Mouse (Mus musculus) kidney, adult 2 months (tissue): ENCODE measurements around the gene 1700013G24Rik. TPM values are rescaled to one million over a fixed set of nuclear protein-coding genes. Genes with fewer than 3 reads are reported as not detected.
A peak's percentile ranks its signal among the peaks of the same experiment; 100 is the strongest.

Experiments
- DNase-seq: peaks from one replicate; pipeline ENCODE4 v3.0.0; 2021
- H3K27ac ChIP-seq: fragments of 200-500 bp; 2 replicates; pipeline ENCODE4 v1.5.1; 2012; ENCODE audit warnings: low read depth, low read length, control low read depth, inconsistent platforms; ENCODE audit not compliant: insufficient read depth
- H3K27me3 ChIP-seq: fragments of 200-500 bp; replicated peaks from 2 replicates; pipeline ENCODE4 v1.6.1; 2012; ENCODE audit warnings: mild to moderate bottlenecking, moderate library complexity, low read length, inconsistent platforms; ENCODE audit not compliant: control insufficient read depth, insufficient read depth
- H3K36me3 ChIP-seq: fragments of 200-500 bp; 2 replicates; pipeline ENCODE4 v1.6.1; 2012; ENCODE audit warnings: mild to moderate bottlenecking, moderate library complexity, low read length, inconsistent platforms; ENCODE audit not compliant: control insufficient read depth, insufficient read depth
- H3K4me1 ChIP-seq: fragments of 200-500 bp; 2 replicates; pipeline ENCODE4 v1.6.1; 2011; ENCODE audit warnings: low read length; ENCODE audit not compliant: control insufficient read depth, insufficient read depth
- H3K4me3 ChIP-seq: fragments of 200-500 bp; 2 replicates; pipeline ENCODE4 v1.5.1; 2011; ENCODE audit warnings: mild to moderate bottlenecking, low read depth, low read length, control low read depth; ENCODE audit not compliant: insufficient read depth
- CTCF ChIP-seq: fragments of 200-500 bp; conservative IDR thresholded peaks from 2 replicates; pipeline ENCODE4 v1.5.1; 2011; ENCODE audit warnings: low read depth, mild to moderate bottlenecking, control low read depth, low read length, moderate library complexity, mixed read lengths; ENCODE audit not compliant: insufficient read depth, insufficient read length
- POLR2A ChIP-seq: fragments of 200-500 bp; IDR thresholded peaks from one replicate; pipeline ENCODE4 v1.6.1; 2011; ENCODE audit warnings: low read depth, low read length, control low read depth
- WGBS: fragments of 180-500 bp; shearing (Covaris S2); methylation state at CpG from one replicate; pipeline ENCODE4 v1.1.7; 2018; 5-methylcytosine and 5-hydroxymethylcytosine counted together
- polyA plus RNA-seq: library from polyadenylated mRNA; depleted of rRNA; stranded (reverse); fragments of >200 nt; gene quantifications from 2 replicates; pipeline ENCODE4 v1.2.3, GENCODE M21; 2012

The 1700013G24Rik gene
- polyA plus RNA-seq, 1 experiment: 0.22 TPM

GRCm38 (mm10) chr4:137477611-137478010, 24.5 kb downstream of the 1700013G24Rik start:
- H3K27ac ChIP-seq: 0 out of 2 replicates have a peak overlapping the region, but pooled peaks have one; percentile 45
- no peaks in the 10 kb centered on the region for H3K27me3 ChIP-seq
- WGBS: 67% methylated on average over 6 of the region's 6 CpGs
- H3K4me3 ChIP-seq: no peak overlapping the region
- no peaks in the 10 kb centered on the region for H3K36me3 ChIP-seq
- peaks cover 24% of the 10 kb centered on the region for H3K4me1 ChIP-seq
- no peak for TF ChIP-seq POLR2A
- DNase-seq: no peak

DNA sequence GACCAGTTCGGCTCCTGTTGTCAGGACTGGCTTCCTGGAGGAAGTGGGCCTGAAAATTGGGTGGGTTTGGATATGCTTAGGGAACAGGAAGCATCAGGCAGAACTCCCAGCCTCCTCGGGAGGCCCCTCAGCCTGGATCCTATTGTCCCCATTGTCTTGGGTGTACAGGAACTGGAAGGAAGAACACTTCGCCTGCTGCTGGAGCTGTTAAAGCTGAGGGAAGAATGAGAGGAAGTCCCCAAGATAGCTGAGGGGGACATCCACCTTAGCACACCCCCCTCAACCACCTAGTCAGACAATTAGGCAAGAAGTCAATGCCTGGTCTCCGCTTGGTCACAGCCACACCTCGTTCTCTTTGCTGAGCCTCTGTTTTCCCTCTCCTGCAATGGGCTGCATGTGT, 25.2 kb downstream of the 1700013G24Rik start:
- TF ChIP-seq CTCF: no peak
- TF ChIP-seq POLR2A: no peak
- WGBS: 79% methylated on average over 5 of the region's 5 CpGs
- H3K27me3 ChIP-seq: no peaks in the 10 kb centered on the region
- peaks cover 24% of the 10 kb centered on the region for H3K4me1 ChIP-seq
- no peak overlapping the region for H3K4me3 ChIP-seq
- no peaks in the 10 kb centered on the region for H3K36me3 ChIP-seq
- DNase-seq: peak; percentile 74
- H3K27ac ChIP-seq: peak overlapping the region; percentile 69

DNA sequence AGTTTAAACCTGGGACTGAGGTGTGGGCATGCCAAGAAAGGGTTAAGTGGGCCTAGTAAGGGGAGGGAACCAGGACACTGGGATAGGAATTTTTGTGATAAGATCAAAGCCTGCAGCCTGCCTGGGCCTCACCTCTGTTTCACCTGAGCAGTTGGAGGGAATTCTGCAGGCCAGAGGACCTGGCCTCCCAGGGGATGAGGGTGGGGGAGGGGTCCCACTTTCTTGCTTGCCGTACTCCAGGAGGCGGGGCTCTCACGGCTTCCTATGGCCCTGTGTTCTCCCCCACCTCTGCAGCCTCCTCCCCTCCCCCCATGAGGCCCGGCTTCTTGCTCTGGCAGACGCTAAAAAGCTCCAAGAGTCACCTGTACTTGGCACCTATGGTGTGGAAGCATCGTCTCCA, 26.7 kb downstream of the 1700013G24Rik start:
- peak; percentile 71 for DNase-seq
- no peaks in the 10 kb centered on the region for H3K36me3 ChIP-seq
- no peaks in the 10 kb centered on the region for H3K27me3 ChIP-seq
- 26% methylated on average over 6 of the region's 6 CpGs for WGBS
- no peak overlapping the region for H3K4me3 ChIP-seq
- TF ChIP-seq CTCF (no peak), POLR2A (no peak)
- peaks cover 22% of the 10 kb centered on the region for H3K4me1 ChIP-seq
- H3K27ac ChIP-seq: peak overlapping the region; percentile 43

- Histone ChIP-seq H3K36me3 (no peaks in the 10 kb centered on the region), H3K4me1 (peaks cover 28% of the 10 kb centered on the region), H3K4me3 (no peak overlapping the region), H3K27me3 (no peaks in the 10 kb centered on the region), H3K27ac (peak overlapping the region; percentile 43)
- DNase-seq: peak; percentile 91
- 27% methylated on average over 19 of the region's 19 CpGs for WGBS
- TF ChIP-seq POLR2A (no peak), CTCF (no peak)
Observed at GRCm38 (mm10) chr4:137480191-137480992, 27.3 kb downstream of the 1700013G24Rik start.

- H3K27ac ChIP-seq: peak overlapping the region; percentile 17
- no peak for DNase-seq
- WGBS: 24% methylated on average over 1 of the region's 1 CpGs
- no peaks in the 10 kb centered on the region for H3K36me3 ChIP-seq
- no peak overlapping the region for H3K4me3 ChIP-seq
- TF ChIP-seq POLR2A: no peak
- no peak for TF ChIP-seq CTCF
- H3K4me1 ChIP-seq: peaks cover 31% of the 10 kb centered on the region
- no peaks in the 10 kb centered on the region for H3K27me3 ChIP-seq
Observed at GRCm38 (mm10) chr4:137480993-137481340, 27.9 kb downstream of the 1700013G24Rik start.

DNA sequence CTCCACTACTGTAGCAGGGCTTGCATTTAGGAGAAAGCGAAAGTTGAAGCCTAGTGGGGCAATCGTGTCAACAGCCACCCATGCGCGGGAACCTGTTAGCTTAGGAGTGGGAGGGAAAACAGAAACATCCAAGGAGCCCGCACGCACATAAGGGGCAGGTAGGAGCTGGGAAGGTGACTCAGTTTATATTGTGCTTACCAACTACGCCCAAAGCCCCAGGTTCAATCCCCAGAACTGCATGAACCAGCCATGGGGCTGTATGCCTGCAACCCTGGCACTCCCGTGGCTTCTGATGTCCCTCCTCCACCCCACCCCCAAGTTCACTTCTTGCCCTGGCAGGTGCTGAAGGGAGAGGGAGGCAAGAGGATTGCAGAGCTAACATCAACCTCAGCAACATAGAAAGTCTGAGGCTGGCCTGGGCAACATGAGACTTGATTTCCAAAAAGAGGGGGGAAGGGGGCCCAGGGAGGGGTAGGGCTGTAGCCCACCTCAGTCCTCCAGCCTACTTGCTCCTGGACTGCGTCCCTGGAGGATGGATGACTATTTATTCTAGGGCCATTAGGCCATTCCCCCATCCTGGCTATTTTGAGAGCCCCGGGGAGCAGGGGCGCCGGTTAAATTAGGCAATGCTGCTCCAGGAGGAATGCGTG, 28.4 kb downstream of the 1700013G24Rik start:
- no peak for DNase-seq
- no peak for TF ChIP-seq POLR2A
- TF ChIP-seq CTCF: no peak
- H3K27me3 ChIP-seq: no peaks in the 10 kb centered on the region
- H3K27ac ChIP-seq: peak overlapping the region; percentile 17
- H3K4me1 ChIP-seq: peaks cover 34% of the 10 kb centered on the region
- H3K36me3 ChIP-seq: no peaks in the 10 kb centered on the region
- WGBS: 59% methylated on average over 13 of the region's 13 CpGs
- H3K4me3 ChIP-seq: no peak overlapping the region

- TF ChIP-seq POLR2A (no peak), CTCF (no peak)
- H3K36me3 ChIP-seq: no peaks in the 10 kb centered on the region
- H3K27ac ChIP-seq: peak overlapping the region; percentile 20
- 47% methylated on average over 16 of the region's 16 CpGs for WGBS
- H3K27me3 ChIP-seq: no peaks in the 10 kb centered on the region
- peak; percentile 80 for DNase-seq
- no peak overlapping the region for H3K4me3 ChIP-seq
- H3K4me1 ChIP-seq: peaks cover 44% of the 10 kb centered on the region
Observed at GRCm38 (mm10) chr4:137483871-137484270, 30.8 kb downstream of the 1700013G24Rik start.
